Mouse (Mus musculus) testis, adult 2 months (tissue): ENCODE data around the gene Dbndd2. TPM values are rescaled to one million over a fixed set of nuclear protein-coding genes. Genes with fewer than 3 reads are reported as not detected.

ENCODE experiments used
- H3K27ac ChIP-seq: fragments of 200-500 bp; 2 replicates; pipeline ENCODE4 v1.5.1; 2012; ENCODE audit warnings: low read depth, low read length; ENCODE audit not compliant: control insufficient read depth, insufficient read depth
- H3K27me3 ChIP-seq: fragments of 200-500 bp; 2 replicates; pipeline ENCODE4 v1.6.1; 2012; ENCODE audit warnings: mild to moderate bottlenecking, low read length, moderate library complexity; ENCODE audit not compliant: control insufficient read depth, insufficient read depth
- H3K36me3 ChIP-seq: fragments of 200-500 bp; 2 replicates; pipeline ENCODE4 v1.6.1; 2012; ENCODE audit warnings: mild to moderate bottlenecking, low read length; ENCODE audit not compliant: control insufficient read depth, insufficient read depth
- H3K4me1 ChIP-seq: fragments of 200-500 bp; 2 replicates; pipeline ENCODE4 v1.6.1; 2012; ENCODE audit warnings: low read length; ENCODE audit not compliant: control insufficient read depth, insufficient read depth
- H3K4me3 ChIP-seq: fragments of 200-500 bp; 2 replicates; pipeline ENCODE4 v1.5.1; 2012; ENCODE audit warnings: low read depth, mild to moderate bottlenecking, low read length, moderate library complexity, mixed read lengths; ENCODE audit not compliant: control insufficient read depth
- CTCF ChIP-seq: fragments of 200-500 bp; IDR thresholded peaks from 2 replicates; pipeline ENCODE4 v1.5.1; 2012; ENCODE audit warnings: low read depth, mild to moderate bottlenecking, inconsistent platforms, low read length, moderate library complexity; ENCODE audit not compliant: control insufficient read depth, insufficient read depth, insufficient replicate concordance
- POLR2A ChIP-seq: fragments of 200-500 bp; IDR thresholded peaks from 2 replicates; pipeline ENCODE4 v1.6.1; 2012; ENCODE audit warnings: low read depth, mild to moderate bottlenecking, inconsistent platforms, low read length, moderate library complexity; ENCODE audit not compliant: control insufficient read depth
- polyA plus RNA-seq: library from polyadenylated mRNA; depleted of rRNA; stranded (reverse); fragments of >200 nt; gene quantifications from 2 replicates; pipeline ENCODE4 v1.2.3, GENCODE M21; 2012

Dbndd2 gene
- polyA plus RNA-seq, 1 experiment, result 17.0 TPM

GRCm38 (mm10) chr2:164454846-164455245 is 31.1 kb upstream of the Dbndd2 start:
- Histone ChIP-seq H3K4me1 (peaks cover 6% of the 10 kb centered on the region), H3K4me3 (no peak overlapping the region), H3K27me3 (no peaks in the 10 kb centered on the region), H3K27ac (peak overlapping the region; percentile 58), H3K36me3 (no peaks in the 10 kb centered on the region)
- TF ChIP-seq CTCF (no peak), POLR2A (no peak)

- Histone ChIP-seq H3K4me1 (peaks cover 6% of the 10 kb centered on the region), H3K27me3 (no peaks in the 10 kb centered on the region), H3K27ac (peak overlapping the region; percentile 58; the same call in 1 of the 2 replicates), H3K36me3 (no peaks in the 10 kb centered on the region), H3K4me3 (no peak overlapping the region)
- no peak for TF ChIP-seq POLR2A
- no peak for TF ChIP-seq CTCF
These were observed 30.3 kb upstream of the Dbndd2 start for GRCm38 (mm10) chr2:164455421-164456190.

- Histone ChIP-seq H3K4me1 (peaks cover 6% of the 10 kb centered on the region), H3K4me3 (no peak overlapping the region), H3K27me3 (no peaks in the 10 kb centered on the region), H3K27ac (no peak overlapping the region), H3K36me3 (no peaks in the 10 kb centered on the region)
- TF ChIP-seq POLR2A (no peak), CTCF (no peak)
These were observed 29.5 kb upstream of the Dbndd2 start for GRCm38 (mm10) chr2:164456413-164456812.

GRCm38 (mm10) chr2:164456864-164457300 is 29.0 kb upstream of the Dbndd2 start, which contains the start of gene Sys1:
Gene Sys1, plus strand, starts transcription at chr2:164456964.
- Histone ChIP-seq H3K4me3 (no peak within 1 kb of the TSS), H3K27ac (no peak within 1 kb of the TSS), H3K36me3 (no peaks in the 10 kb centered on the region), H3K4me1 (peaks cover 6% of the 10 kb centered on the region), H3K27me3 (no peaks in the 10 kb centered on the region)
- no peak for TF ChIP-seq POLR2A
- TF ChIP-seq CTCF, result no peak

GRCm38 (mm10) chr2:164457942-164458341 is 28.0 kb upstream of the Dbndd2 start:
- peaks cover 6% of the 10 kb centered on the region for H3K4me1 ChIP-seq
- no peak overlapping the region for H3K4me3 ChIP-seq
- no peak overlapping the region for H3K27ac ChIP-seq
- H3K27me3 ChIP-seq, result no peaks in the 10 kb centered on the region
- TF ChIP-seq CTCF (no peak), POLR2A (no peak)
- no peaks in the 10 kb centered on the region for H3K36me3 ChIP-seq

GRCm38 (mm10) chr2:164458535-164458934 is 27.4 kb upstream of the Dbndd2 start:
- TF ChIP-seq CTCF, result no peak
- TF ChIP-seq POLR2A, result no peak
- Histone ChIP-seq H3K27ac (no peak overlapping the region), H3K4me1 (peaks cover 6% of the 10 kb centered on the region), H3K4me3 (no peak overlapping the region), H3K36me3 (no peaks in the 10 kb centered on the region), H3K27me3 (no peaks in the 10 kb centered on the region)

- Histone ChIP-seq H3K4me1 (peaks cover 3% of the 10 kb centered on the region; the same call in 1 of the 2 replicates), H3K27me3 (no peaks in the 10 kb centered on the region), H3K27ac (peak within 1 kb of the TSS; percentile 79), H3K4me3 (peak within 1 kb of the TSS; percentile 95), H3K36me3 (no peaks in the 10 kb centered on the region)
- TF ChIP-seq POLR2A (peak; percentile 82), CTCF (peak; percentile 60; the same call in 1 of the 2 replicates)
These were observed 25.0 kb upstream of the Dbndd2 start, which contains the start of gene Gm20458 for GRCm38 (mm10) chr2:164460745-164461551. Gene Gm20458, plus strand, starts transcription at chr2:164460967.
